Mouse (Mus musculus) neural tube, embryonic 10.5 days (tissue): ENCODE data around the gene Stat5a.

Source experiments
- DNase-seq: peaks from one replicate; pipeline ENCODE4 v3.0.0-alpha.2; 2017; ENCODE audit warnings: low spot score; ENCODE audit errors: extremely low spot score

Stat5a gene

DNA sequence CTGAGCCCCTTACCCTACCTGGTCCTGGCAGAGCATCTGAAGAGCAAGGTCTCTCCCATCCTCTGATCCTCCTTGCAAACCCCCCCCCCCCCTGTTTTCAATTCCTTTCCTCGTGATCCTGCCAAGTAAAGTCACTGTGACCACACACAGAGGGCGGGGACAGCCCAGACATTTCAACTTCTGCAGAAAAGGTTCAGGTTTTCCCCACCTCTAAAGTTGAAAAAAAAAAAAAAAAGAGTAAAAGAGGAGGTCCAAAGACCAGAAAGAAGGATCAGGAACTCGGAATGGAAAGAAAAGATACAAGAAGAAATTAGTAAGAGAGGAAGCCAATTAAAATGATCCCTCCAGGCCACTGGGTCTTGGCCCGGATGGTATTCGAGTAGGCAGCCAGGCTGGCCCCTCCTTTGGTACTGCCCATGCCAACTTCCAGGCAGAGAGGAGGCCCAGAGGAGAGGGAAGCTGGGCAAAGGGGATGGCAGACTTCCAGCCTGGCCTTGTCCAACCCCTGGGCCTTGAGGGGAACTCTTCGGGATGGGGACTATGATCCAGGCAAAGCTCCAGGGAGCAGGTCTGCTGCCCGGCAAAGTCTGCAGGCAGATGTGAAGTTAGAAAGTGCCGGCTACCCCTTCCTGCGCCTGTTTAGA, at the start of gene Stat5a:
Stat5a (plus strand) TSS at position 417 of the 644 bp plus-strand sequence.
- no peak for DNase-seq

DNA sequence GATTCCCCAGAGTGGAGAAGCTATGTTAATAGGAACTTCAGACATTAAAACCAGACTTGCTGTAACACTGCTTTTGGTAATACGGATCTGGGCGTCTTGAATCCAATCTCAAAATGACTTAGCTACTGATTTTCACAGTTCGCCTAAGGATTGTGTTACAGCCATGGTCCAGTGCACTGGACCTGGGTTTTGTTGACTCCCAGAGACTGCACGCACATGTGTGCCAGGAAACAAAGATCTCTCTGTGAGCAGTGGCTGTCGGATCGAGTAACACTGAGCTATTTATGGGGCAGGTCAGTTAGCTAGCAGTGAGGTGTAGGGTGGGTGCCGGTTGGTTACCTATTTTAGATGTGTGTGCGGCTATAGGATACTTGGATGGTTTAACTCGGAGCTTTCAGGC, 48.6 kb upstream of the Stat5a start:
- DNase-seq, result no peak

DNA sequence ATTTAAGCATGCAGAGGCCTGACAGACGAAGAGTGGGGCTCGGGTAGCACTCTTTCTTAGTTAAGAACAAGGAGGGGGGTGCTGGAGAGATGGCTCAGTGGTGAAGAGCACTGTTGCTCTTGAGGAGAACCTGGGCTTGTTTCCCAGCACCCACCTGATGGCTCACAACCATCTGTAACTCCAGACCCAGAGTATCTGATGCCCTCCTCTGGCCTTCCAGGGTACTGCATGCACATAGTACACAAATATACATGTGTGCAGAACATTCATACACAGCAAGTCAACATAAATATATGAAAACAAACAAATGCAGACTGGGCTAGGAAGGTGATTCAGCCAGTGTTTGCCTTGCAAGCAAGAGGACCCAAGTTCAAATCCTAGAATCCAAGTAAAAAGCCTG, 48.0 kb upstream of the Stat5a start:
- DNase-seq, result no peak

GRCm38 (mm10) chr11:100814498-100814897, 44.7 kb upstream of the Stat5a start:
- no peak for DNase-seq

GRCm38 (mm10) chr11:100816342-100816741, 42.8 kb upstream of the Stat5a start:
- no peak for DNase-seq

GRCm38 (mm10) chr11:100816801-100817200, 42.4 kb upstream of the Stat5a start:
- no peak for DNase-seq

- DNase-seq, result no peak
These were observed 41.8 kb upstream of the Stat5a start for GRCm38 (mm10) chr11:100817311-100817710.

DNA sequence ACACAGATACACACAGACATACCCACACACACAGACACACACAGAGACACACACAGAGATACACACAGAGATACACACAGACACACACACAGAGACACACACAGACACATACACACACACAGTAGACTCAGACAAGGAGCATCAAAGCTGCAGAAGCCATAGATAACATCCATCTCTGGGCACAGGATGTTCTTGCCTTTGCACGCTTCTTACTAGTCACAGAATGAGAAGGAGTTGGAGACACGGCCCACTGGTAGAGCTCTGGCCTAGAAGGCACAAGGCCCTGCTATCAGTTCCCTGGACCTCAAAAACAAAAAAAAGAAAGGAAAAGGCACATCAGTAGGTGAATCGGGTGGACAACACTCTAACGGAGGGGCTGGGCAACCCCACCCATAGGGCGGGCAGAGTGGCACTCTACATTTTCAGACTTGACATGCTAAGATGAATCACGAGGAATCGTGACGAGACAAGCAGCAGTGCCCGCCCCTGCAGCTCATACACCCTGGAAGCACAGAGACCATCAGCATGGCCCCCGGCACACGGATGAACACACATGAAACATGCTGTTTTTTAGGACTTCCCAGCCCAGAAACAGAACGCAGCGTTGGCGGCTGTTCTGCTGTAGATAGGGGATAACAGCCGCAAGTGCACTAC, 40.7 kb upstream of the Stat5a start:
- DNase-seq, result no peak

- no peak for DNase-seq
These were observed 40.1 kb upstream of the Stat5a start for GRCm38 (mm10) chr11:100819048-100819447.

GRCm38 (mm10) chr11:100819626-100820025, 39.5 kb upstream of the Stat5a start:
- no peak for DNase-seq

DNA sequence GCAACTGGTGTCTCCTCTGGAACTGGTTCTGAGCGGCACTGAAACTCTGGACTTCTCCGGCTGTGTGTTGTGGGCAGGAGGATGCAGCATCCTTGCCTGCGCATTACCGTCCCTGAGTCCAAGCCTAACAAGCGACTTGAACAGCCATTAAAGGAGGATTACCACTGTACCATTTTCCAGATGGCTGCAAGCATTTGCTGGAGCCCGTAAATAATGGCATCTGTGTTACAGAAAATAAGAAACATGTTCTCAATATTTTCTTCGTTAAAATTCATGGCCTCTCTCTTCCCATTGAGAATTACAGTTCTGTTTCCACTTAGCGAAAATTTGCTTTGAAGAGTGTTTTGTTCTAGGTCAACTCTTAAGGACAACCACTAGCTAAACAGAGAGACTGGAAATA, 39.1 kb upstream of the Stat5a start:
- DNase-seq, result no peak

DNA sequence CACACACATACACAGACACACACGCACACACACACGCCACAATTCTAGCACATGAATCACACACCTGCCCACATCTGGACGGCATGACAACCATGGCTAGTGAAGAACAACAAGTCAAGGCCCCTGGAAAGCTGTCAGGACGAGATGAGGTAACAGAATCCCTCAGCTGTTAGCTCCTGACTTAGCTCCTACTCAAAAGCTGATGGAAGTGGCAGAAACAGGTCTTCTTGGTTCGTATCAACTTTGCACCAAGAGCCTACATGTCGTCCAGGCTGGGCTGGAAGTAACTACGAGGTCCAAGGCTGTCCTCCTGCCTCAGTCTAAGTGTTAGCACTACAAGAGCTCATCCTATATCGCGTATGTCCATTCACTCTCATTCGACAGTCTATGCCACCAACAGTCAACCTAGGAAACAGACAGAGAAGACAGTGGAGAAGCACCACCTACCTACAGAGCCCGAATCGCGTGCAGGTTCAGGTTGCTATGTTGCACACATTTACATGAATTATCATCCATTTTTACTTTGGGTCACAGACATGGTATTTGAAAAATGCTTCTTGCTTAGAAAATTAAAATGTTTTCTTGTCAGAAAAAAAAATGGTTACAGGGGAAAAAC, 37.4 kb upstream of the Stat5a start:
- no peak for DNase-seq

DNA sequence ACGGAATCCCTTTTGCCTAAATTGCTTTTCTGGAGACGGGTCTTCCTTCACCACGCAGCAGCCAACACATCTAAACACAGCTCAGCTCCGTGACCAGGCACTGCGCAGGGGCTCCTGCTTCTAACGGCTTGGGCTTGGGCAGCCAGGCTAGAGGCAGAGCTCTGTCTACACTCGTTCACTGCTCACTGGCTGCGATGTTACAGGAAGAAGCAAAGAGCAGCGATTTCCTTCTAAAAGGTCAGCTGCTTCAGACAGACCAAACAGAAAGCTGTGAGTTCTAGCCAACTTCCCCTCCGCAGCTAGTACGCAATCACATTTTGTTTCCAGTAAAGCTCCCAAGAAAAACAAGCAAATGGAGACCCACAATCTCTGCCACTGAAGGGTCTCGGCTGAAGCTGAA, 36.8 kb upstream of the Stat5a start:
- no peak for DNase-seq

GRCm38 (mm10) chr11:100823543-100824313, 35.4 kb upstream of the Stat5a start:
- DNase-seq, result no peak

- DNase-seq, result no peak
These were observed 34.7 kb upstream of the Stat5a start for GRCm38 (mm10) chr11:100824496-100824895.

DNA sequence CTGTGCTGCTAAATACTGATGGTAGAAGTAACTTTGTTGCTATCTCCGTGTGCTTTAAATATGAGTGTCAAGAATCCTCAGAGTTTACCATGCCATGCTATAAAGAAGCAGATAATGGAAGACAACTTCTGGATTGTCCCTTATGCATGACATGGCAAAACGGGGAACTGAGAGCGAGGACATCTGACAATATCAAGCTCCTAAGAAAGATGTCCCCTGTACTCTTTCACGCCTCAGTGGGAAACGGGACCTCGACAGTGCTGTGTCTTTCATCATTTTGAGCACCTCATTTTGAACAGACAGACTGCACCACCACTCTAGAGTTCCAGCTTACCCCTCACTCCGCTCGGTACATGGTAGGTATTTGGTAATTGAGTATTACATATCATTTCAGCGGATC, 33.7 kb upstream of the Stat5a start:
- DNase-seq, result no peak

DNA sequence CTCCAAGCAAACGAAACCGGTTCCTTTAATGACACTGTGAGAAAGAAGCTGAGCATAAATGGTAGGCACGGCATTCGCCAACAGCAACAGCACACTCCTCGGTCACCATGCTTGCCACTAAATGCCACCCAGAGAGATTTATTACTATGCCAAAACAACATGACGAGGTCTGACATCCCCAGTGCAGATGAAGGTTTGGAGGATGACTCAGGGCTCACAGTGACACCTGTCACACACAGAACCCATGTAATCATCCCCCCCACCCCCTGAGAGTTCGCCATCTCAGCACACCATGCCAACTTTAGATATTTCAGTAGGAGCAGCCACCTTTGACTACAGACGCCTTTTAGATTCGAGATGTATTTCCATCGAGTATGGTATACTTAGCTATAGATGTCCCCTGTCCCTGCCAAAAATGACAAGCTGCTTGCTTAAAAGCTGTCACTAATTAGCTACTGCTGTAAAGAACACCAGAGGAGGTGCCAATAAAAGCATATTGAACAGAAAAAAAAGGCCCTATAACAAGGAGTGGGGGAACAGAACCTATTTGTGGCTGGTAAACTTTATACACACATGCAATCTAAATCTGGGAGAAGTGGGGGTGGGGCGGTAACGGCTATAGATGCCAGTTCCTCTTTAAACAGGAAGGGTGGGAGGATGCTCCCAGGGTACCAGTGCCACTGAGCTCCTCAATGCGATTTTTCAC, 32.8 kb upstream of the Stat5a start:
- no peak for DNase-seq

DNA sequence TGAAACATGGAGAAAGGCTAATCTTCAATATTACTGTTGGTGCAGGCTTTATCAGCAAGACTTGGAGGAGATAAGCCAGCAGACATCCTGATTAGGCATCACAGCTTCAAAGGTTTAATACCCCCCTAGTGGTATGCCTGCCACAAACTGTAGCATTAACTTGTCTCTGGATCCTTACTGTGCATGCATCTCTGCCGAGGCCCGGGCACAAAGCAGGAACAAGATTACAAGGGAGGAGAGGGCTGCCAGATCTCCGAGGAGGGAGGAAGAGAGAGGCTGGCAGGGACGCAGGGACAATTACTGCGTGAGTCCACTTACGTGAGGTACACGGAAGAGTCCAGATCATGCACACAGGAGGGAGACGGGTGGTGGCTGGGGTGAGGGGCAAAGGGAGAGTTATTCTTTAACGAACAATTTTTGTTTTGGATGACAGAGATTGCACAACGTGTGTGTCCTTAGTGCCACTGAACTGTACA, 30.4 kb upstream of the Stat5a start:
- DNase-seq, result no peak

DNA sequence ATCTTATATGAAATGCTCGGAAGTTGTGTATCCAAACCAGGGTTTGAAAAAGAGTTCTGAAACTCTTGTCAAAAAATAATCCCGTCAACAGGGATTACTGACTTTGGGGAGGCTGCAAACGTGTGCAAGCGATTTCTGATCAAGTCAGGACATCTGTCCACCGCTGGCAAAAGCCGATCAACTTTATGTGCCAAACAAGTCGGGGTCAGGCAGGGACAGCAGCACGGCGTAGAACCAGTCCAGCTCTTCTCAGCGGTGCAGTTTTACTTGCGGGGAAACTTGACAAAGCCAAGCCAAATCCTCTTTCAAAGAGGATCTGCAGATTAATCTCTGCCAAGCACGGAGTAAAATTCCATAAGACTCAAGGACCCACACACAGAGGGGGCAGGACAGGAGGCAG, 29.5 kb upstream of the Stat5a start:
- DNase-seq, result no peak

- DNase-seq, result no peak
These were observed 27.8 kb upstream of the Stat5a start for GRCm38 (mm10) chr11:100831396-100831795.

DNA sequence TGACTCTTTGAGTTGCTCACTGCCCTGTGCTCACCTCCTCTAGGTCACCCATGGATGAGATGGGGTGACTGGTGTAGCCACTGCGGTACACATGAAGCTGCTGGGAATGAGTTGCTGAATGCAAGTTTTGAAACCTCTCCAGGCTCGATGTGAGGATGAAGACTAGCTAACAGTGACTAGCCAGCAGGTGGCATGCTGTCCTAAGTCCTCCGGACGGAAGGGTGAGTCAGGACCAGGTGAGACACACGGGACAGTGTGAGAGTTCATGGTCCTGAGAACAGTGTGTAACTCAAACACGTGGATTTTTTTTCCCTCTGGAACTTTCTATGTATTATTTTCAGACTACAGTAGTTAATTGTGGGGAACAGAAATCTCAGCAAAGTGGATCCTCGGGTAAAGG, 25.7 kb upstream of the Stat5a start:
- DNase-seq, result no peak
